Mouse (Mus musculus) lung, postnatal 0 days (tissue): ENCODE measurements around the gene Wwp2.

Experiments
- CTCF ChIP-seq: IDR thresholded peaks from 2 replicates; pipeline ENCODE4 v1.5.1; 2016; ENCODE audit warnings: antibody characterized with exemption, mild to moderate bottlenecking
- EP300 ChIP-seq: IDR thresholded peaks from 2 replicates; pipeline ENCODE4 v1.6.1; 2016; ENCODE audit warnings: antibody characterized with exemption, mild to moderate bottlenecking, control low read depth

DNA sequence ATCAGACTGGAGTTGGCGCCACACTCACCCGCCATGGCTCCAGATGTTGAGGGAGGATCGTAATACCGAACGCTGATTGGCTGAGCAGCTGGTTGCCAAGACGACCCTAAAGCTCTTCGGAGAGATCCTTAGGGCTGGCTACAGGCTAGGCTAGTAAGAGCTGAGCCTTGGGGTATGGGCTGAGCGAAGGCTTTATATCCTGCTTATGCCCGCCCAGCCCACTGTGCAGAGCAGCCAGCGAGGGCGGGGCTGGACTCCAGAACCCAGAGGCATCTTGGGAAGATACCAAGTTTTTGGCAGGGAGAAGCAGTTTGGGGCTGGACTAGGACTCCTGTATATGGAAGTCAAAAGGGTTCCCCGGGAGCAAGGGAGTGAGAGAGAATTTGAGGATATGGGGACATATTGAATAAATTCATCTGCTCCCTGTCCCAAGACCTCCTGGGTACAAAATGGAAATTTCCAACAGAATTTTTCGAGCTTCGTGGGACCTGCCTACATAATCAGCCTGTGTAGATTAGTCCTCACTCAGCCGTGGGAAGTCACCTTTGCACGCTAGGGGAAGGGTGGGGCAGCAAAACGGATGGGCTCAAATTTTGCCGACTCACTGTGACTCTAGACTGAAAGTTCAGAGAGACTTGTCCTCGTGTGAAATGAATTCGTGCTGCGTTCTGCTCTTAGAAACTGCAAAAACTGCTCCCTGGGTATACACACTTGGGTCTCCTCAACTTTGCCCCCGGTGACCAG is 33.0 kb upstream of the Wwp2 start, which contains the start of gene Nqo1:
- no peak for TF ChIP-seq CTCF
- TF ChIP-seq EP300: peak; percentile 51
